Mouse (Mus musculus) embryonic fibroblast, embryonic 13.5 days (primary cell): ENCODE results near the gene Il4. TPM values are rescaled to one million over a fixed set of nuclear protein-coding genes. Genes with fewer than 3 reads are reported as not detected.

Experiments
- H3K27ac ChIP-seq: 2 replicates; pipeline ENCODE4 v1.5.1; 2012; ENCODE audit warnings: low read length, control low read depth, inconsistent platforms; ENCODE audit not compliant: insufficient read depth
- H3K4me1 ChIP-seq: 2 replicates; pipeline ENCODE4 v1.6.1; 2011; ENCODE audit warnings: low read length; ENCODE audit not compliant: control insufficient read depth, insufficient read depth
- H3K4me3 ChIP-seq: 2 replicates; pipeline ENCODE4 v1.5.1; 2011; ENCODE audit warnings: mild to moderate bottlenecking, control low read depth, low read length; ENCODE audit not compliant: insufficient read depth
- CTCF ChIP-seq: IDR thresholded peaks from 2 replicates; pipeline ENCODE4 v1.5.1; 2011; ENCODE audit warnings: mild to moderate bottlenecking, control low read depth, low read length, moderate library complexity, borderline replicate concordance; ENCODE audit not compliant: insufficient read depth
- POLR2A ChIP-seq: IDR thresholded peaks from 2 replicates; pipeline ENCODE4 v1.6.1; 2011; ENCODE audit warnings: low read depth, mild to moderate bottlenecking, control low read depth, low read length, moderate library complexity
- polyA plus RNA-seq: library from polyadenylated mRNA; stranded (reverse); fragments of >200 nt; gene quantifications from 2 replicates; pipeline ENCODE4 v1.2.4, GENCODE M21; 2011; ENCODE audit warnings: low read depth; ENCODE audit not compliant: missing spikeins, insufficient read length

Il4 gene
- polyA plus RNA-seq, 1 experiment, result not detected

GRCm38 (mm10) chr11:53626802-53627373, 8.4 kb upstream of the Il4 start:
- TF ChIP-seq POLR2A (no peak), CTCF (no peak)
- H3K4me3 ChIP-seq, result no peak overlapping the region

GRCm38 (mm10) chr11:53624124-53624523, 5.7 kb upstream of the Il4 start:
- no peak overlapping the region for H3K27ac ChIP-seq
- TF ChIP-seq POLR2A (no peak), CTCF (no peak)
- no peaks in the 10 kb centered on the region for H3K4me1 ChIP-seq
- H3K4me3 ChIP-seq, result no peak overlapping the region

More at GRCm38 (mm10) chr11:53626802-53627373, 8.4 kb upstream of the Il4 start:
- Histone ChIP-seq H3K27ac (no peak overlapping the region), H3K4me1 (no peaks in the 10 kb centered on the region)

- Histone ChIP-seq H3K4me3 (no peak overlapping the region), H3K4me1 (no peaks in the 10 kb centered on the region), H3K27ac (no peak overlapping the region)
- TF ChIP-seq POLR2A, result no peak
- TF ChIP-seq CTCF, result no peak
Measured at GRCm38 (mm10) chr11:53623573-53623972, 5.1 kb upstream of the Il4 start.

DNA sequence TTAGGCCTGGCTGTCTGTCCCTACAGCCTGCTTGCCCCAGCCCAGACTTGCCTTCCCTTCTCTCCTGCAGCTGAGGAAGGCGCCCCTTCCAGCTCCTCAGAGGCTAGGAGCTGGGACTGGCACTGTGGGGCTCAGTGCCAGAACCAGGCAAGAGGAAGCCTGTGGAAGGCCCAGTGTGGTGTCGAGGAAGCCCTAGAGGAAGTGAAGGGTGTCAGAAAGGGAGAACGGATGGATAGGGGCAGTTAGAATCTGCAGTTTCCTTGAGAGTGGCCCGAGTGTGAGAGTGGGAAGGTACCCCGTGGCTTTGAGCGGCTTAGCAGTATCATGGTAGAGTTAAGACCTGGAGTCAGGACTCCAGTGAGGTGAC, 4.0 kb upstream of the Il4 start:
- no peak overlapping the region for H3K4me3 ChIP-seq
- TF ChIP-seq CTCF, result no peak
- TF ChIP-seq POLR2A, result no peak
- no peak overlapping the region for H3K27ac ChIP-seq
- no peaks in the 10 kb centered on the region for H3K4me1 ChIP-seq

GRCm38 (mm10) chr11:53621582-53622439, 3.3 kb upstream of the Il4 start:
- Histone ChIP-seq H3K27ac (no peak overlapping the region), H3K4me1 (no peaks in the 10 kb centered on the region), H3K4me3 (no peak overlapping the region)
- TF ChIP-seq CTCF, result no peak
- TF ChIP-seq POLR2A, result no peak

DNA sequence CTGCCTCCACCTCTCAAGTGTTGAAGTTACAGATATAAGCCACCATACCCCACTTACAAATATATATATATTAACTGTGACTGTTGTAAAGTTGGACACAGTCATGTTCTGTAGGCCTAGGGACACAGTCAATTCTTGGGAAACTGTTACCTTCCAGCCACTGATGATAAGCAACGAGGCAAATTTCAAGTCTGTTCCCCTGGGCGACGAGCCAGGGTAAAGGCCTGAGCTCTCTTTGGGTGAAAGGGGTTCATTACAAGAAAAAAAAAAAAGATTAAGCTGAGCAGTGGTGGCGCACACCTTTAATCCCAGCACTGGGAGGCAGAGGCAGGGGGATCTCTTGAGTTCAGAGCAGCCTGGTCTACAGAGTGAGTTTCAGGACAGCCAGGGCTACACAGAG, 1.6 kb upstream of the Il4 start:
- Histone ChIP-seq H3K27ac (no peak overlapping the region), H3K4me3 (no peak overlapping the region)
- TF ChIP-seq CTCF (no peak), POLR2A (no peak)

DNA sequence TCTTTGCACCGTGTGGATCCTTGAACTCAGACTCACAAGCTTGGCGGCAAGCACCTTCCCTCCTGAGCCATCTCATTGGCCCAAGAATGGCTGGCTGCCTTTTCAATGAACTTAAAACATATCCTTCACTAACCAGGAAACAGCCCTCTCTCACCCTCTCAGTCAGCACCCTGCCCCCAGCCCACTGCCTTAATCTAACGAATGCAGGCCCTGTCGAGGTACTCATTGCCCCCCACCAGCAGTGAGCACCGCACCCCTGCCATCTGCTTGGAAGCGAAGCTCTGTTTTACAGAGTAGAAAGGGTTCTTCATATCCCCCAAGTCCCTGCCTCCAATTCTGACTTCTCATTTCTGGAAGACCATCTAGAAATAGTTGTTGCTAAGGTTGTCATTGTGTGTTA, 959 bp upstream of the Il4 start:
- Histone ChIP-seq H3K27ac (no peak overlapping the region), H3K4me1 (no peaks in the 10 kb centered on the region), H3K4me3 (no peak overlapping the region)
- TF ChIP-seq POLR2A, result no peak
- TF ChIP-seq CTCF, result no peak

More for the DNA sequence above, 1.6 kb upstream of the Il4 start:
- H3K4me1 ChIP-seq, result no peaks in the 10 kb centered on the region

DNA sequence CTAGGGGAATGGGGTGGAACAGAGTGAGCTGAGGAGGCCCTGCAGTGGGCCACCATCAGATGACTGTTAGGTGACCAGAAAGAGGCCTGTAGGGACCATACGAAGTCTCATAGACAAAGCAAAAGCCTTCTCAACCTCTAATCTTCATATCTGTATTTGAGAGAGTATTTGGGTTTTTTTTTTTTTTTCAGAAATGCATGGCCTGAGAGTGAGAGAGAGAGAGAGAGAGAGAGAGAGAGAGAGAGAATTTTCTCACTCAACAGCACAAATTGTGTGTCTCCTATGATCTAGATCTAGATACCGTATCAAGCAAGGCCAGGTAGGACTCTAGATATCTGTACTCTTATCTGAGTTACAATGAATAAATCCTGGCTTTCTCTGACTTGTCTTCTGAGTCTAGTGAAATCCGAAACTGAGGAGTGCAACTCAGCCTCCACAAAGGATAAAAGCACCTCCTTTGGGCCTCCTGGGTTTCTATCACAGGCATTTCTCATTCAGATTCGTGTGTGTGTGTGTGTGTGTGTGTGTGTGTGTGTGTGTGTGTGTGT, 833 bp downstream of the Il4 start:
- no peak overlapping the region for H3K4me3 ChIP-seq
- TF ChIP-seq CTCF, result no peak
- no peak for TF ChIP-seq POLR2A
- H3K4me1 ChIP-seq, result no peaks in the 10 kb centered on the region
- no peak overlapping the region for H3K27ac ChIP-seq

DNA sequence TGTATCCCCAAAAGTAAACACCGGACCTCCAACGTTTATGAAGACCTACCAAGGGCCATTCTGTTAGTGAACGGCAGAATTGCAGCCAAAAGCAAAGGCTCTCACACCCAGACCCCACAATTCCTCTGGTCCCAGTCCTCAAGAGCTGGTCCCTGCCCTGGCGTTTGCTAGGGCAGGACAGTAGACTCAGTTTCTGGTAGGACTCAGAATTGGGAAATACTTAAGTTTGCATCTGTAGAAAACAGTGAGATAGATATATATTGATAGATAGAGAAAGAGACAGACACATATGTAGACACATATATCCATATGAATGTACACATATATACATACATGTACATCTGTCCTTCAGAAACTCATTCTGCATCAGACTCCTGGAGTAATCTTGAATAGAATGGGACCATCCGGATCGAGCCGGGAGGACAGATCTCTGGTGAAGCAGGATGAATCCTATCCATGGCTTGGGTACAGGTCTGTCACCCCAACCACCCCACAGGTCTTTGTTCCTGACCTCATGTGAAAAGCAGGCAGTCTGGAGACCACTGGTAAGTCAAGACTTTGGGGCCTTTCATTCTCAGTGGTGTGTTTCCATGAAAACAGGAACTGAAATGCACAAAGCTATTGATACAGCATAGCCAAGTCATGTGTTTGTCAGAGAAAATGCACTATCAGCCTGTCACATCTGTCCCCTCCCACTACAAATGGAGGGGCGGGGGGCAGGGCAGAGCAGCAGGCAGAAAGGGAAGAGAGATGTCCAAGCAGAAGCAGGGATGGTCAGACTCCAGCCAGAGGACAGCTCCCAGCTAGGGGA, 1.5 kb downstream of the Il4 start:
- TF ChIP-seq CTCF (no peak), POLR2A (no peak)
- no peak overlapping the region for H3K4me3 ChIP-seq
- no peaks in the 10 kb centered on the region for H3K4me1 ChIP-seq
- H3K27ac ChIP-seq, result no peak overlapping the region
